Mouse (Mus musculus): Measurements from ENCODE around the gene Stpg1. TPM values are rescaled to one million over a fixed set of nuclear protein-coding genes. Genes with fewer than 3 reads are reported as not detected.

The Stpg1 gene
- total RNA-seq, 2 experiments from 2014 or later: 0.57 to 1.7 TPM

DNA sequence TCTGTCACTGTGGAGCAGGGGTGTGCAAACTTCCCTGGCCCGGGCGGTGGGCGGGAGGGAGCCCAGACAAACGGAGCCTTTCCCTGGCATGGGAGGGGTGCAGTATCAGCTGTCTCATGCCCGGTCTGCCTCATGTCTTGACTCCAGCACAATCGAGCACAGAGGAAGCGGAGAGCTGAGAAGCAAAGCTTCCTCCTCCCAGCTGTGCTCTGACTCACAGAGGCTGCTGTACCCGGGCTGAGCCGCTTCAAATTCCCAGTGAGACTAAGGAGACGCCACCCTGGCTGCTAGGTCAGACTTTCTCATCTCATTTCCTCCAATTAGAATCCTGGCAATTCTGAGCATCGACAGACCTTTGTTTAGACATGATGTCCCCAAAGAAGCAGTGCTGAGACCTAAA, 72.5 kb downstream of the Stpg1 start:
- intact Hi-C loops (cut with DNase I): no loop called here
- no peak for DNase-seq (ENCODE audit: extremely low spot score in 1 of 2, low spot score in 2 of 2)
- no peak for TF ChIP-seq CTCF (IDR thresholded peaks at IDR 0.05)

GRCm38 (mm10) chr4:135567484-135567883, 72.9 kb downstream of the Stpg1 start:
- Histone ChIP-seq H3K4me3 (no peak overlapping the region), H3K27ac (no peak overlapping the region)
- no peak for DNase-seq (ENCODE audit: extremely low spot score in 1 of 2, low spot score in 2 of 2)
- intact Hi-C loops (cut with DNase I): no loop called here
- no peak for TF ChIP-seq CTCF (IDR thresholded peaks at IDR 0.05)

More for the DNA sequence above, 72.5 kb downstream of the Stpg1 start:
- Histone ChIP-seq H3K4me3 (no peak overlapping the region), H3K27ac (no peak overlapping the region)

DNA sequence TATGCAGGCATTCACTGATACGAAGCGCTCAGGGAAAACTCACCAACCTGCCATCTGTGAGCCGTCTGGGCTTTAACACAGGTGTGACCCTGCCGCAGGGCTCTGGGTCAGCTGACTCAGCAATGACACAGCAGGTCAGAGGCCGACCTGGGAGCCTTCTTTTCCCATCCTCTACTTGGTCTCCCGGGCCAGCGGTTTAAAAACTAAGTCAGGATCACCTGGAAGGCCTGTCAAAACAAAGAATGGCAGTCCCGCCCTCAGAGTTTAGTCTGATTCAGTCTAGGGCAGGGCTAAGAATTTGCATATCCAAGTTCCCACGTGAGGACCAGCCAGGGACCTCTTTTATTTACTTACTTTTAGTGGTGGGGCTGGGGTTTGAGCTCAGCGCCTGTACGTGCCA, 74.6 kb downstream of the Stpg1 start:
- DNase-seq (ENCODE audit: extremely low spot score in 1 of 2, low spot score in 2 of 2): no peak
- Histone ChIP-seq H3K27ac (no peak overlapping the region), H3K4me3 (no peak overlapping the region)
- TF ChIP-seq CTCF (IDR thresholded peaks at IDR 0.05): no peak
- intact Hi-C loops (cut with DNase I): no loop called here

DNA sequence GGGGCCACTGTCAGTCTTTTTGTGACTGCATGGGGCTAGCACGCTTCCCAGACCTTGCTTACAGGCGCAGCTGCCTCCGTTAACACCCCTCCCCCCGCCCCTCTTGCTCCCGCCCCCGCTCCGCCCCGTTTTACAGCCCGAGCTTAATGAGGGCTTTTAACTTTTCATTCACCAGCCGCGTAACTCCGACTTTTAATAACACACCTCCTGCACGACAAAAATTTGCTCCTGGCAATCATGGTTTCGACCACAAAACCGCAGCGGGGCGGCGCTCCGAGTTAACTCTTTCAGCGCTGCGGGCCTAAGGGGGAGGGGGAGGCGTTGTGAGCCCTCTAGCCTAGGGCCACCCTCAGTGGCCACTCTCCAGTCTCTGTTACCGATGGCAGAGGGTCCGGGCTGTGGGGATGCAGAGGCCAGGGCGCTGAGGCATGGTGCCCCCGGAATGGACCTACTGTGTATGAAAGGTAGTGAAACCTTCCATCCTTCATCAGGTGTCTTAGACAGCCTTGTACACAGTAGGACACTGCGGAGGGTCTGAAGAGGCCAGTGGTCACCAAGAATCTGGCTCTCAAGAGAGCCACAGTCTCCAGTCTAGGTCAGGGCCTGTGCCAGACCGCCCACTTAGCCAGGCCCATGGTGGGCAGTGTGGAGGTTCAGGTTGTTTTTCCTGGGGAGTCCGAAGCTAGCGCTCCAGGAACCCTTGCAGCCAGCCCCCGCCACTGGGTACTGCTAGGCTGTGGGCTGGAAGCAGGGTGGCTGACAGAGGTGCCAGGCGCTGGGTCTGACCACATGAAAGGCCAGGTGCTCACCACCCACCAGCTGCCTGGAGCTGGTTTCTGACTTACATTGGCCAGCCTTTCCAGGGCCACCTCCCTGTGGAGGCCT, 75.8 kb downstream of the Stpg1 start:
- no peak for TF ChIP-seq CTCF (IDR thresholded peaks at IDR 0.05)
- Histone ChIP-seq H3K4me3 (peak overlapping the region; percentile 24), H3K27ac (no peak overlapping the region)
- no peak for DNase-seq (ENCODE audit: extremely low spot score in 1 of 2, low spot score in 2 of 2)
- intact Hi-C loops (cut with DNase I): no loop called here

GRCm38 (mm10) chr4:135571037-135571550, 76.5 kb downstream of the Stpg1 start:
- intact Hi-C loops (cut with DNase I): no loop called here
- no peak for TF ChIP-seq CTCF (IDR thresholded peaks at IDR 0.05)
- no peak for DNase-seq (ENCODE audit: extremely low spot score in 1 of 2, low spot score in 2 of 2)
- no peak overlapping the region for H3K4me3 ChIP-seq
- no peak overlapping the region for H3K27ac ChIP-seq

DNA sequence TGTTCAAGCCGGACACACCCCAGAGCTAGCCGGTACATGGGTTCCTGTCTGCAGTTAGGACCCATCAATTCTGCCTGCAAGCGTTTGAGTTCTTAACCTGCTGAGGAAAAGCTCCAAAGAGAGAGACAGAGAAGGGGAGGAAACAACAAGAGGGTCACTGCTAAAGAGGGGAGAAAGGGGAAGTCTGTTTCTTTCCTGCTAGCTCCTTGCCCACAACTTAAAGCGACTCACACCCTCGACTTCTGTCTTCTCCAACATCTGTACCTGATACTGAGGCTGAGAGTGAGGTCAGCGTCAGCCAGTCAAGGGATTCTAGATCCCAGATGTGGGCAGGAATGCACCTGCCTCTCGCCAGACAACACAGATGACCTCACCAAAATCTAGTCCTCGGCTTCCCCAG, 77.7 kb downstream of the Stpg1 start:
- intact Hi-C loops (cut with DNase I): no loop called here
- TF ChIP-seq CTCF (IDR thresholded peaks at IDR 0.05): no peak
- H3K27ac ChIP-seq: no peak overlapping the region
- DNase-seq (ENCODE audit: extremely low spot score in 1 of 2, low spot score in 2 of 2): no peak
- H3K4me3 ChIP-seq: no peak overlapping the region

GRCm38 (mm10) chr4:135573251-135573808, 78.7 kb downstream of the Stpg1 start, which contains the start of gene Grhl3:
Gene Grhl3 (minus strand): TSS chr4:135573630.
- peak within 1 kb of the TSS; percentile 42 for H3K4me3 ChIP-seq
- DNase-seq (ENCODE audit: extremely low spot score in 1 of 2, low spot score in 2 of 2): peak; percentile 35 to 40
- intact Hi-C loops (cut with DNase I): no loop called here
- H3K27ac ChIP-seq: 0 out of 2 replicates have a peak within 1 kb of the TSS, but pooled peaks have one; percentile 32
- TF ChIP-seq CTCF (IDR thresholded peaks at IDR 0.05): peak; percentile 11; the same call in 1 of the 2 replicates

DNA sequence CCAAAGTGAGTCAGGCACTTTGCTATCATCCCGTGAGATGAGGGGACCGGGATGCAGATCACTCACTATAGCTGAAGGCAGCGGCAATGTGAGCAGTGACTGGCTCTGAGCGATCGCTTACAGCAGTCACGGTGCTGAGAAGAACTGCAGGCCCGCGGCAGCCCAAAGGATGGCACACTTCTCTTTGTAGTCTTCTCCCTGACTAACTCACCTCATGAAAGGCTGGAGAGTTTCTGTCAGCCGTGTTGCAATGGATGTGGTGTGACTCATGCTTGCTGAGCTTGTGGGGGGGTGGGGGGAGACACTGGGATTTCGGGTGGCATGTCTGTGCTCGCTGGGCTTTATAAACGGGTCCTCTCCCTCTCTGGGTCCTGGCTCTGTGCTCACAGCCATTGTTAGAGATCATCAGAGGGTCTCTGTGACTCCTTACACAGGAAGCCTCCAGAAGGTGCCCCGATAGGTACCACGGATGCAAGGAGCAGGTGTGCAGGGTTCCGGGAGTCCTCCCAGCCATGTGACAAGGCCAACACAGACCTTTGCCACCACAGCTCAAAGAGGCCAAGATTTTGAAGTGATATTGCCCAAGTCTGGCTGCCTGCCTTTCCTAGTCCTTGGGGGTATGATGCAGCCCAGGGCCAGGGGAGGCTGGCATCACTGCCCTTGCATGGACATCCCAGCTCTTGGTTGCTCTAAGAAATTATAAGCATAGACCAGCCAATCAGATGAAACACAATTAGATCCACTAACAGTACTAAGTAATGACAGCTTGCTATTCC, 81.0 kb downstream of the Stpg1 start:
- peak; percentile 1; the same call in 1 of the 2 replicates for TF ChIP-seq CTCF (IDR thresholded peaks at IDR 0.05)
- Histone ChIP-seq H3K27ac (no peak overlapping the region), H3K4me3 (no peak overlapping the region)
- intact Hi-C loops (cut with DNase I): no loop called here
- DNase-seq (ENCODE audit: extremely low spot score in 1 of 2, low spot score in 2 of 2): no peak

DNA sequence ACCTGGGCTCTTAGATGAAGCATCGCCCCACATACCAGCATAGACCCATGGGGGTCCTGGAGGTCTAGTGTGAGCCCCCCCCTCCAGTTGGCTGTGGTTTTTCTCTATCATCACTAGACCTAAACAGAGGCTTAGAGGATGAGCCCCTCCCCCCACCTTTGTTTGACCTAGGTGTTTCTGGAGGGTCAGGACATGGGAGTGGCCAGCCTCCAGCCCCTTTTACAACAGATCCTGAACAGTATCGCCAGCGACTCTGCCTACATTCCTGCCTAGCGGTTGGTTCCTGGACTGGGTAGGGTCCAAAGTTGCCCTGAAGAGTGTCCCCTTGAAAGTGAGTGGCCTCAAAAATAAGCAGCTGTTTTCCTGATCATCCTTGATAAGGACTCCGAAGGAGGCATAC, 83.9 kb downstream of the Stpg1 start:
- H3K4me3 ChIP-seq: no peak overlapping the region
- no peak overlapping the region for H3K27ac ChIP-seq
- no peak for DNase-seq (ENCODE audit: extremely low spot score in 1 of 2, low spot score in 2 of 2)
- intact Hi-C loops (cut with DNase I): no loop called here
- no peak for TF ChIP-seq CTCF (IDR thresholded peaks at IDR 0.05)

DNA sequence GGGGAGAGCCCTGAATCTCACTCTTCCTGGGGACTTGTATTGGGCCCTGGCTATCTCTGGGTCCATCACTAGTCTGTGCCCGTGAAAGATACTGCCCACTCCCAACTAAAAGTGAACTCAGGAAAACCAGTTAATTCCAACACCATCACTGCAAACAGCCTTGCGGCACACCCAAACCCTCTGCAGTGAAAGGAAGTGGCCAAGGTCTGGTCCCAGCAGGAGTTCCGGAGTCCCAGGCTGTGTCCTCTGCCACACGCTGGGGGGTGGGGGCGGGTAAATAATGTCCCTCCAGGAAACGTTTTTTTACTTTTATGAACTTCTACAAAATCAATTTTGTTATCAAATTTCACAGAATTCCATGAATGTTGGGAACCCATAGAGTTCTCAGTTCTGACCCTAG, 85.1 kb downstream of the Stpg1 start:
- no peak for DNase-seq (ENCODE audit: extremely low spot score in 1 of 2, low spot score in 2 of 2)
- no peak for TF ChIP-seq CTCF (IDR thresholded peaks at IDR 0.05)
- H3K4me3 ChIP-seq: no peak overlapping the region
- no peak overlapping the region for H3K27ac ChIP-seq
- intact Hi-C loops (cut with DNase I): no loop called here

DNA sequence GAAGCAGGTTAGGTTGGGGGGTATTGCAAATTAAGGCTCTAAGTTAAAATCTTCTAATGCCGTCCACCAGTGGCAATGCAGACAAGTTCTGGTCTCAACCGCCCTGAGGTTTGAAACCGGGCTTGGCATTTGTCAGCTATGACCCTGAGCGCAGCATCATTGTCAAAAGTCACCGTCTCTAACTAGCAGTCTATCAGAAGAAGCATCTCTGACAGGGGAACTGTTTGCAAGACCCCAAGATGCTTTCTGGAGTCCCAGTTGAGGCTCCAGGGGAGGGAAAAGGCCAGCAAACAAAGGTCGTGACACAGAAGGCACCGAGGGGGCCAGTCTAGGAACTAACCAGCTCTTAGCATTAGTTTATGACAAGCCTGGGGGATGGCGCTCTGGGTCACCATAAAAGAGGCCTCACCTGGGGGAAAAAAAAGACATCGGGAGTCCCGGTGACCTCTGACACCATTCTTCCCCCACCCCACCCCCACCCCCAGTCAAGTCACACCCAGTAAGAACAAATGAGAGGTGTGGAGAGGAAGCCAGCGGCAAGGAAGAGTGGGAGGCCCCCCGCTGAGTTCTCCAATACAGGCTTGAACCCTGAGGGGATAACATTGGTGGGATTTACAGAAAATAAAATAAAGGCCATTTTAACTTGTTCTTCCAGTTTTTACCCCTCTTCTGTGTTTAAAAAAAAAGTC, 86.8 kb downstream of the Stpg1 start:
- intact Hi-C loops (cut with DNase I): no loop called here
- Histone ChIP-seq H3K27ac (no peak overlapping the region), H3K4me3 (no peak overlapping the region)
- no peak for TF ChIP-seq CTCF (IDR thresholded peaks at IDR 0.05)
- DNase-seq (ENCODE audit: extremely low spot score in 1 of 2, low spot score in 2 of 2): no peak

Measured in left cerebral cortex, adult 2 months (tissue).